Mouse (Mus musculus) midbrain, embryonic 15.5 days (tissue): Measurements from ENCODE around the gene Cfap126. TPM values are rescaled to one million over a fixed set of nuclear protein-coding genes. Genes with fewer than 3 reads are reported as not detected.

Experiments
- ATAC-seq: fragments of 200-750 bp; cut with Nextera tagmentation; replicated peaks from 2 replicates; pipeline ENCODE4 v1.8.0; 2017; ENCODE audit warnings: moderate TSS enrichment
- H3K27ac ChIP-seq: fragments of 300-500 bp; sonication (generic); 2 replicates; pipeline ENCODE4 v1.5.1; 2015; ENCODE audit warnings: mild to moderate bottlenecking, inconsistent platforms
- H3K27me3 ChIP-seq: fragments of 300-500 bp; sonication (generic); replicated peaks from 2 replicates; pipeline ENCODE4 v1.6.1; 2015; ENCODE audit warnings: inconsistent platforms
- H3K36me3 ChIP-seq: fragments of 300-500 bp; sonication (generic); replicated peaks from 2 replicates; pipeline ENCODE4 v1.6.1; 2015; ENCODE audit warnings: inconsistent platforms
- H3K4me1 ChIP-seq: fragments of 300-500 bp; sonication (generic); 2 replicates; pipeline ENCODE4 v1.6.1; 2015; ENCODE audit warnings: inconsistent platforms
- H3K4me2 ChIP-seq: fragments of 300-500 bp; sonication (generic); 2 replicates; pipeline ENCODE4 v1.6.1; 2015; ENCODE audit warnings: inconsistent platforms, mild to moderate bottlenecking, moderate library complexity
- H3K4me3 ChIP-seq: fragments of 300-500 bp; sonication (generic); 2 replicates; pipeline ENCODE4 v1.5.1; 2015; ENCODE audit warnings: mild to moderate bottlenecking, inconsistent platforms
- H3K9ac ChIP-seq: fragments of 300-500 bp; sonication (generic); 2 replicates; pipeline ENCODE4 v1.6.1; 2015; ENCODE audit warnings: mild to moderate bottlenecking, inconsistent platforms
- H3K9me3 ChIP-seq: fragments of 300-500 bp; sonication (generic); 2 replicates; pipeline ENCODE4 v1.6.1; 2016; ENCODE audit warnings: inconsistent platforms
- WGBS: fragments of 180-500 bp; shearing (Covaris S2); methylation state at CpG from one replicate; pipeline ENCODE4 v1.1.7; 2015; ENCODE audit warnings: mixed read lengths; 5-methylcytosine and 5-hydroxymethylcytosine counted together
- microRNA-seq: library from miRNA; unstranded; fragments of <30 nt; microRNA quantifications from one replicate; pipeline ENCODE4, GENCODE M21; 2016
- polyA plus RNA-seq: library from polyadenylated mRNA; unstranded; fragments of >200 nt; fragmentation: Nextera tagmentation; extraction: Ambion mirVana; gene quantifications from 2 replicates; pipeline ENCODE4 v1.2.1, GENCODE M21; 2015

Gene Cfap126
- polyA plus RNA-seq, 1 experiment from 2014 or later, result 6.5 TPM

- no peak overlapping the region for H3K27ac ChIP-seq
- H3K4me2 ChIP-seq, result no peak overlapping the region
- no peak overlapping the region for H3K4me3 ChIP-seq
- H3K4me1 ChIP-seq, result no peaks in the 10 kb centered on the region
- H3K9ac ChIP-seq, result no peak overlapping the region
- no peak for ATAC-seq
- no peaks in the 10 kb centered on the region for H3K9me3 ChIP-seq
- H3K36me3 ChIP-seq, result no peaks in the 10 kb centered on the region
- WGBS, result 97% methylated on average over 8 of the region's 8 CpGs
- H3K27me3 ChIP-seq, result no peaks in the 10 kb centered on the region
Observed at GRCm38 (mm10) chr1:171172779-171173178, 59.1 kb downstream of the Cfap126 start.

Small RNA genes within 50 kb of the gene (microRNA-seq; reads per million reads assigned to microRNA genes)
- gene Gm27552, result not detected
- gene Gm27844, result not detected
- gene Mir6546, result 1.3 reads per million

Other genes starting within 250 kb of the Cfap126 start
- 7.7 and 8.3 TPM in 2 replicates for gene Atf6, start 246.1 kb upstream of the Cfap126 start, polyA plus RNA-seq
- 0.49 and 0.76 TPM in 2 replicates for gene Gm26620, start 228.9 kb upstream of the Cfap126 start, polyA plus RNA-seq
- gene Dusp12, start 228.4 kb upstream of the Cfap126 start, polyA plus RNA-seq, result 42.2 and 54.0 TPM in 2 replicates
- gene Fcrlb, start 201.0 kb upstream of the Cfap126 start, polyA plus RNA-seq, result 0.65 and 0.97 TPM in 2 replicates
- not detected in 2 replicates for gene Fcrla, start 186.3 kb upstream of the Cfap126 start, polyA plus RNA-seq
- gene Fcgr2b, start 137.4 kb upstream of the Cfap126 start, polyA plus RNA-seq, result 1.8 and 1.9 TPM in 2 replicates
- gene Fcgr4, start 95.0 kb upstream of the Cfap126 start, polyA plus RNA-seq, result 0.53 and 0.54 TPM in 2 replicates
- gene Fcgr3, start 49.0 kb upstream of the Cfap126 start, polyA plus RNA-seq, result 10.7 and 11.7 TPM in 2 replicates
- gene Sdhc, start 36.7 kb downstream of the Cfap126 start, polyA plus RNA-seq, result 286 and 289 TPM in 2 replicates
- 0.24 and 0.37 TPM in 2 replicates for gene Mpz, start 36.8 kb downstream of the Cfap126 start, polyA plus RNA-seq
- 17.9 and 19.4 TPM in 2 replicates for gene Pcp4l1, start 82.3 kb downstream of the Cfap126 start, polyA plus RNA-seq
- 0.23 and 0.34 TPM in 2 replicates for gene Nr1i3, start 100.1 kb downstream of the Cfap126 start, polyA plus RNA-seq
- 48.1 and 56.5 TPM in 2 replicates for gene Tomm40l, start 108.6 kb downstream of the Cfap126 start, polyA plus RNA-seq
- gene Apoa2, start 111.1 kb downstream of the Cfap126 start, polyA plus RNA-seq, result 3.4 and 11.6 TPM in 2 replicates
- 27.3 and 33.2 TPM in 2 replicates for gene Fcer1g, start 120.4 kb downstream of the Cfap126 start, polyA plus RNA-seq
- gene Adamts4, start 136.5 kb downstream of the Cfap126 start, polyA plus RNA-seq, result 7.0 and 7.1 TPM in 2 replicates
- 229 and 238 TPM in 2 replicates for gene Ndufs2, start 137.5 kb downstream of the Cfap126 start, polyA plus RNA-seq
- 112 and 116 TPM in 2 replicates for gene B4galt3, start 156.4 kb downstream of the Cfap126 start, polyA plus RNA-seq
- 48.7 and 56.2 TPM in 2 replicates for gene Ppox, start 167.3 kb downstream of the Cfap126 start, polyA plus RNA-seq
- 119 and 122 TPM in 2 replicates for gene Usp21, start 174.1 kb downstream of the Cfap126 start, polyA plus RNA-seq
- 99.7 and 102 TPM in 2 replicates for gene Ufc1, start 181.1 kb downstream of the Cfap126 start, polyA plus RNA-seq
- gene Dedd, start 215.2 kb downstream of the Cfap126 start, polyA plus RNA-seq, result 52.9 and 53.5 TPM in 2 replicates
- 52.2 and 54.2 TPM in 2 replicates for gene Nit1, start 231.7 kb downstream of the Cfap126 start, polyA plus RNA-seq
- 146 and 150 TPM in 2 replicates for gene Pfdn2, start 231.8 kb downstream of the Cfap126 start, polyA plus RNA-seq
- gene Klhdc9, start 246.9 kb downstream of the Cfap126 start, polyA plus RNA-seq, result 3.3 and 4.5 TPM in 2 replicates